Mouse (Mus musculus) liver, embryonic 12.5 days (tissue): ENCODE results near the gene Sgpp2. TPM values are rescaled to one million over a fixed set of nuclear protein-coding genes. Genes with fewer than 3 reads are reported as not detected.

Experiments
- polyA plus RNA-seq: library from polyadenylated mRNA; unstranded; fragments of >200 nt; fragmentation: Nextera tagmentation; extraction: Ambion mirVana; gene quantifications from 2 replicates; pipeline ENCODE4 v1.2.1, GENCODE M21; 2016

Sgpp2 gene
- polyA plus RNA-seq, 1 experiment from 2014 or later, result 0.32 TPM

Other genes with a start within 250 kb of the Sgpp2 start
- 0.04 TPM in 1 of 2 replicates, not detected in the other for gene Pax3, start 113.2 kb upstream of the Sgpp2 start, polyA plus RNA-seq
- gene Farsb, start 178.6 kb downstream of the Sgpp2 start, polyA plus RNA-seq, result 159 and 160 TPM in 2 replicates
- gene Mogat1, start 200.6 kb downstream of the Sgpp2 start, polyA plus RNA-seq, result not detected in 2 replicates
- not detected in 2 replicates for gene BC035947, start 201.8 kb downstream of the Sgpp2 start, polyA plus RNA-seq